Mouse (Mus musculus) brain, embryonic 14.5 days (tissue): ENCODE measurements around the gene Eapp.

ENCODE experiments used
- CTCF ChIP-seq: fragments of 200-500 bp; IDR thresholded peaks from 2 replicates; pipeline ENCODE4 v1.5.1; 2012; ENCODE audit warnings: inconsistent platforms, mild to moderate bottlenecking, moderate library complexity, borderline replicate concordance; ENCODE audit not compliant: insufficient read depth, insufficient read length; ENCODE audit errors: extremely low read depth
- POLR2A ChIP-seq: fragments of 200-500 bp; IDR thresholded peaks from 2 replicates; pipeline ENCODE4 v1.6.1; 2012; ENCODE audit warnings: mild to moderate bottlenecking, inconsistent platforms, borderline replicate concordance; ENCODE audit not compliant: poor library complexity, insufficient read depth, insufficient read length, severe bottlenecking; ENCODE audit errors: extremely low read depth

DNA sequence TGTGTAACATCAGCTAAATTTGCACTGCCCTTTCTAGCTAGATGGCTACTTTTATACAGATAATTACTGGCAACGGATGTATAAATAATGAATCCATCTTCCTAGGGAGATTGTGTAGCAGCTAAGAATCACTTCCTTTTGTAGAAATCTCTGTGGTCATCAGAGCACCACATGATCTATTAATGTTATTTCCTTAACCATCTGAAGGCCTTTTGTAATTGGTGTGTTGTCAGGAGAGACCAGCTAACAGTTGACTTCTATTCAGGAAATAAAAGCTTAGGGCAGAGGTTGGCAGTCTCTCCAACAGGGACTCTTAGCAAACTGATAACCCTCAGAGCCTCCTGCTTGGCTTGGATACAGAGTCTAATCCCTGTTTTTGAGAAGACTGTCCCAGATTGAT lies 58.7 kb downstream of the Eapp start:
- TF ChIP-seq CTCF, result no peak
- no peak for TF ChIP-seq POLR2A
